Comparison of ENCODE assay signal across 18 mouse cellular contexts in genomic region chr2:166627578-166627977, GRCm38 (mm10).
A peak's percentile ranks its signal among the peaks of the same experiment; 100 is the strongest.
DNase-seq lines count a peak whose midpoint lies in the region; ATAC-seq and TF ChIP-seq lines count a peak whose summit lies in the region.
"Had no signal": no experiment of that assay in that cellular context is flagged by ENCODE, and none has a peak within 500 bp of the region (broad histone marks: within the 10 kb centered on the region; RNA-seq: fewer than 3 reads in every experiment).

No protein-coding gene starts in this region.

- H3K4me3 ChIP-seq in gastrocnemius, adult 2 months, result no peak overlapping the region
- H3K4me3 ChIP-seq: forebrain, embryonic 13.5 days; heart, embryonic 15.5 days; hindbrain, embryonic 13.5 days; intestine, embryonic 15.5 days; megakaryocyte, embryonic 14.5 days had no signal

- TF ChIP-seq CTCF in gastrocnemius, adult 2 months (IDR thresholded peaks at IDR 0.05), result no peak

- intact Hi-C loops in gastrocnemius, adult 2 months (cut with DNase I), result no loop called here

- 0 out of 2 replicates have a peak overlapping the region, but pooled peaks have one; percentile 5 for H3K27ac ChIP-seq in gastrocnemius, adult 2 months
- H3K27ac ChIP-seq: forebrain, embryonic 13.5 days; heart, embryonic 15.5 days; hindbrain, embryonic 13.5 days; intestine, embryonic 15.5 days; kidney, postnatal 0 days; liver, embryonic 14.5 days had no signal

- peak; percentile 42 for ATAC-seq in granulocyte monocyte progenitor cell, adult 5-6 weeks (replicated peaks; ENCODE audit: poor library complexity, severe bottlenecking)
- ATAC-seq: forebrain, embryonic 13.5 days; intestine, embryonic 15.5 days had no signal

- no peak for DNase-seq in gastrocnemius, adult 2 months
- DNase-seq in gastrocnemius, postnatal 10 days, result no peak
- peak; percentile 39 to 49 for DNase-seq in spleen, adult 18-20 months
- no peak for DNase-seq in spleen, postnatal 14 days (ENCODE audit: low spot score in 2 of 2)
- DNase-seq in spleen, postnatal 36 days (ENCODE audit: low spot score in 2 of 2), result peak; percentile 79 to 84
- no peak for DNase-seq in neural tube, embryonic 10.5 days (ENCODE audit: extremely low spot score, low spot score)
- DNase-seq in MN1 (ENCODE audit: low spot score), result no peak
- DNase-seq: cerebellum, adult 18-20 months; heart, adult 11 months; layer of hippocampus, adult 9-11 months had no signal

Comparison
In these comparisons a context has a peak if more than half of its experiments do, and no peak if none do; other contexts are left out.
1. DNase-seq: peak in spleen, adult 18-20 months (2 of 2) and spleen, postnatal 36 days (2 of 2); none in gastrocnemius, adult 2 months (single experiment), gastrocnemius, postnatal 10 days (single experiment), spleen, postnatal 14 days (0 of 2), neural tube, embryonic 10.5 days (single experiment) and MN1 (single experiment).